Mouse (Mus musculus) layer of hippocampus, adult 9-10 months (tissue): ENCODE data around the gene Myo9a.

Source experiments
- DNase-seq: peaks from one replicate; pipeline ENCODE4 v3.0.0; 2022; ENCODE audit warnings: low spot score

Myo9a gene

GRCm38 (mm10) chr9:59750267-59751065 lies at the start of gene Myo9a, which contains the start of gene Senp8:
Gene Myo9a, plus strand, starts transcription at chr9:59750896.
Gene Senp8, minus strand, starts transcription at chr9:59750710.
- peak; percentile 97 for DNase-seq

DNA sequence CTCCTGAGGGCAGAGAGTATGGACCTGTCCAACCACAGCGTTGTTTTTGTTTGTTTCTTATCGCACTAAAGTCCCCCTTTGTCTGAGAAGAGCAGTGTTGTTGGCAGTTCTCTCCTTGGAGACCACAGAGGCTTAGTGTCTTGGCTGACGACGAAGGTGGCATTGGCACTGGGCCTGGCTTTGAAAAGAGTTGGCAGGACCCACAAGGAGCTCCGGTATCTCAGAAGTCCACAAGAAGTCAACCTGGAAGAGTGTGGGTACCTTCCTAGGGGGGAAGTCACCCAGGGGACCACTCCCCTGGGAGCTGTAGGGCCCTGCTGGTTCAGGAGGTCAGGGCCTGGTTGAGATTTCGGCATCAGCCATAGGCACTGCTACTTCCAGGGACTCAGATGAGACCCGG lies 49.6 kb upstream of the Myo9a start:
- no peak for DNase-seq

DNA sequence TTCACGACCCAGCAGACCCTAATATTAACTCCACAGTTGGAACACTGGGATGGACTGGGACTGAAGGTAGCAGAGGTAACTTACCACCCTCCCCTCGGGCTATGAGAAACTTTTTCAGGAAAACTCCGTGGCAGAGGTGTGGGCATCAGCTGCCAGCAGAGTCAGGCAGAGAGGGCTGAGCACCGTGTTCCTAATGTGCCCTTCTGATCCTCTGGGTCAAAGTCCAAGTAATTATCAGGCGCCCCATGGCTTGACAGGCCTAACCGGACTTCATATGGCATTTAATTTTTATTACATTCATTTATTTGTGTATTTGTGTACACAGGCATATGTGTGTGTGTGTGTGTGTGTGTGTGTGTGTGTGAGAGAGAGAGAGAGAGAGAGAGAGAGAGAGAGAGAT lies 47.6 kb upstream of the Myo9a start:
- DNase-seq, result no peak

DNA sequence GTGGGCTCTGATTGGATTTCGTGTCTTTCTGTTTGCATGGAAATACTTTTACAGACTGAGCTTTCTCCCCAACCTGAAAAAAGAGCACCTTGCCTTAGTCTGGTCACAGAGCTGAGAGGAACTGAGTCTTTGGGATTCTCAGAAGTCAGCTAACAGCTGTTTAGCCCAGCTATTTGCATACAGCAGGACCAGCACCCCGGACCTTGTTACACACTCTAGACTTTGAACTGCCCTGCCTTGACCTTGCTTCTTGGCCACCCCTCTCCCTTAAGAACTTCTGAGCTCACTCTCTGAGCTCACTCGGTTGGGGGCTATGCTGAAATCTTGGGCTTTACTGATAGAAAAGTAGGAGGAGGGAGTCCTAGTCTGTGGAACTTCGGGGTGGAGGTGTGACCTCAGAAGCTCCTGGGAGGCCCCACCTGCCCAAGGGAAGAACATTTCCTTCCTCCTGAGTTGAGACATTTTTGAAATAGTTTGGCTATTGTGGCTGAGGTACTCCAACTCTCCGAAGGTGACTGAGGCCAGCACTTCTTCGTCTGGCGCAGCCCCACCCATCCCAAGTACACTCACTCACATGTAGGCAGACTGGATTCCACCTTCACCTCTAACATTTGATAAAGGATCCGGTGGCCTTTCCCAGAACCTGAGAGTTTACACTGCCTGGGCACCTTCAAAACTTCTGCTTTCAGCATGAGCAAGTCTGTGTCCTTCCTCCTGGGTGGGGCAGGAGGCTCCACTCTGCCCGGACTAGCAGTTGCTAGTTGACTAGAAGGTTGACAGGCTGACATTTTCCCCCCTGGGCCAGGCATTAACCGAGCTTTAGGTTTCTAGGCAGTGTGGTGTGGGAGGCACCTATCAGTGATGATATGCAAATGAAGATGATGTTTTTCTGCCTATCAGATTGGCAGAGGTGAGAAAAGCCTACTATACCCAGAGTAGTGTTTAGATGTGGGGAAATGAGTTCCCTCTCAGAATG lies 43.6 kb upstream of the Myo9a start:
- no peak for DNase-seq

DNA sequence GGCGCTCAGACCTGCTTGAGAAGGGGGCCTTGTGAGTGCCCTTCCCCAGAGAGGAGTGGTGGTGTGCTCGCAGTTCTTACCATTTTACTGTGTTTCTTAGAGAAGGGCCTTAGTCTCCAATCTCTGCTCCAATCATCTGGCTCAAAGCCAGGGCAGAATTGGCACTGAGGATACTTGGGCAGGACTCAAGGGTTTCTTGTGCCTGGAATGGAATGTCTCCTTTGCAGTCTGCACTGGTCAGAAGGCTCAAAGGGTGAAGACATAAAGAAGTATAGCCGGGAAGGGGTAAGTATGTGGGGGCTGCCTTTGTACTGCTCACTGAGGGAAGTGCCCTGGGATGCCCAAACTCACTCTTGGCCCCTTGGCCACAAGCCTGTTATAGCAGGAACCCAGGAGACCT lies 41.5 kb upstream of the Myo9a start:
- DNase-seq, result no peak

DNA sequence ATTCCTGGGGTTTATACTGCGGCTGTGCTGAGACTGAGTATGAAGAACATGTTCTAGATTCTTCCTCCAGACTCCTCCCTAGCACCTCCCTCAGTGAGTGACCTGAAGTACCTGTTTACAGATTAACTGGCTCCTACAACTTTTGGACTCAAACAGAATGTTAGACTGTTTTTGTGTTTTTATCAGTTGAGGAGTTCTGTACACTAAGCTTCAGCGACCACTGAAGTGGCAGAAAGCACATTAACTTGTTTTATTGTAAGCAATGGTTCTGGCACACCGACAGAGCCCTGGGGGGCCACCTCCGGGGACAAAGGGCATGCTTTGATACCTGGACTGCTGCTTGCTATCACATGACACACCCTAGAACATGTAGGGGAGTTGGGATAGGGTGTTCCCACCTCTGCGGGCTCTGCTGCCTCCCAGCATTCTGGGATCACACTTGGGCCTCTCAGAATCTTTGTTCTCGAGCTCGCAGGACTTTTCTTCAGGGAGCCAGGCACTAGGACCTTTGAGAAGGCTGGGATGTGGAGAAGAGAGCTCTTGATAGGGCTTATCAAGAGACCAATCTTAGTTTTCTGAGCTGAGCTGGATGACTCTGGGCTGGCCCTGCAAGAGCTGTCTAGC lies 34.3 kb upstream of the Myo9a start:
- DNase-seq, result no peak

GRCm38 (mm10) chr9:59718237-59718636 lies 32.5 kb upstream of the Myo9a start:
- no peak for DNase-seq

- DNase-seq, result no peak
Measured at GRCm38 (mm10) chr9:59721144-59721543, 29.6 kb upstream of the Myo9a start.

- DNase-seq, result peak; percentile 65
Measured at GRCm38 (mm10) chr9:59723096-59723657, 27.5 kb upstream of the Myo9a start.

DNA sequence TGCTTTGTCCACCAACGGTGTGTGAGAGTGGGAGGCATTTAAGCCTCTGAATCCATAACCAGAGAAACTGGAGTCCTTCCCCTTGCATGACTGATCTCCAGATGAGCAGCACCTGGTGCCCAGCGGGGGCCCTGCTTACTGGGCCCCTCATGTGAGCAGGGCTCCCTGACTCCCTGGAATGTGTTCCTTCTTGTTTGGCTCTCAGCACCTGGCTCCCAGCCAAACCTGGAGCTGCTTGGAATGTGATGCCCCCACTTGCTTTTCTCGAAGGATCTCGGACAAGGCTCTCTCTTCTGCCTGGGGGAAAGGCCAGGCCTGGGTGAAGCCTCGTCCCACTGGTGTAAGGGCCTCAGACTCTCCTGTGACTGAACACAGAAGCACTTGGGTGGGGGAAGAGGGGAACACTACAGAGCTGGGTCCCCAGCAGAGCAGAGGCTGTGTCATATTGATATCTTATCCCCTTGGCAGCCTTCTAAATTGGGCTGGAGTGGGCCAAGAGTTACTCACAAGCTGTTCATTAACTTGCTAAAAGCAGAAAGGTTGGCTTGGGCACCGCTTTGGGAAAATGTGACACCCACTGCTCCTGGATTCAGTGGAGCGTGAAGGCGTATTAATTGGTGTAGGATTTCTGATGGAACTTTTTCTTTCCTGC lies 26.8 kb upstream of the Myo9a start:
- DNase-seq, result peak; percentile 31

GRCm38 (mm10) chr9:59725515-59725914 lies 25.2 kb upstream of the Myo9a start:
- DNase-seq, result no peak

GRCm38 (mm10) chr9:59727569-59728286 lies 23.0 kb upstream of the Myo9a start:
- no peak for DNase-seq

GRCm38 (mm10) chr9:59731136-59731535 lies 19.6 kb upstream of the Myo9a start:
- no peak for DNase-seq

GRCm38 (mm10) chr9:59733075-59733474 lies 17.6 kb upstream of the Myo9a start:
- DNase-seq, result no peak

GRCm38 (mm10) chr9:59735394-59735793 lies 15.3 kb upstream of the Myo9a start:
- DNase-seq, result no peak

GRCm38 (mm10) chr9:59740593-59740992 lies 10.1 kb upstream of the Myo9a start:
- no peak for DNase-seq

- no peak for DNase-seq
Measured at GRCm38 (mm10) chr9:59743903-59744302, 6.8 kb upstream of the Myo9a start.

DNA sequence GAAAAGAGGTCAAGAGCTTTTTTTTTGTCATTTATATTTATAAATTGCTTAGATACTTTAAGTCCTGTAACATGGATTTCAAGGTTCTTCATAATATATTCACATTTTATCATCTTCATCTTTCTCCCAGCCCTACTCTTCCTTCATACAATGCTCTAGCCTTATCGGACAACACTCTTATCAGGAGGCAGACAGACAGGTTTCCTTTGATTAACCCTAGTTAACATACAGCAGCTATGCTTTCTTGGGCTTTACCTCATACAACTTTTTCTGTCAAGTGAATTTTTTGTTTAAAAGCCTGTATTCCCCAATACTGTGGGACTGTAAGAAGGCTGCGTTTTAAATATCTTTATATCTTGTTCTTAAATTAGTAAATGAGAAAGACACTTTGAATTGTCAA lies 2.3 kb upstream of the Myo9a start:
- no peak for DNase-seq

DNA sequence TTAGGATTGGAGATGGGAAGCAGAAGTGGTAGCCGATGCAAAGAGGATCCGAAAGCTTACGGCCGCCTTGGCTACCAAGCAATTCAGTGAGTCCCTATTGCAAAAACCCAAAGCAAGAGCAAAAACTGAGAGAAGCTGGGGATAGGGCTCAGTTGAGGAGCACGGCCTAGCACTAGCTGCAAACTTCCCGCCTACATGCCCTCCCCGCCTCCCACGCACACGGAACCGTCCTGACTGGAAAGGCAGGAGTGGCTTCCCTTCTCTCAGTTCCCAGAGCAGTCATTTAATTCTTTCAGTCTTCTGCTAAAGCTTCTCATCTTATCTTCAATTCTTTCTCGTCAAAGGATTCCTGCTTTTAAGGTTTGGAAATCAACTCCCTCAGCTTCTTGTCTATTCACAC lies 1.7 kb upstream of the Myo9a start:
- DNase-seq, result no peak

DNA sequence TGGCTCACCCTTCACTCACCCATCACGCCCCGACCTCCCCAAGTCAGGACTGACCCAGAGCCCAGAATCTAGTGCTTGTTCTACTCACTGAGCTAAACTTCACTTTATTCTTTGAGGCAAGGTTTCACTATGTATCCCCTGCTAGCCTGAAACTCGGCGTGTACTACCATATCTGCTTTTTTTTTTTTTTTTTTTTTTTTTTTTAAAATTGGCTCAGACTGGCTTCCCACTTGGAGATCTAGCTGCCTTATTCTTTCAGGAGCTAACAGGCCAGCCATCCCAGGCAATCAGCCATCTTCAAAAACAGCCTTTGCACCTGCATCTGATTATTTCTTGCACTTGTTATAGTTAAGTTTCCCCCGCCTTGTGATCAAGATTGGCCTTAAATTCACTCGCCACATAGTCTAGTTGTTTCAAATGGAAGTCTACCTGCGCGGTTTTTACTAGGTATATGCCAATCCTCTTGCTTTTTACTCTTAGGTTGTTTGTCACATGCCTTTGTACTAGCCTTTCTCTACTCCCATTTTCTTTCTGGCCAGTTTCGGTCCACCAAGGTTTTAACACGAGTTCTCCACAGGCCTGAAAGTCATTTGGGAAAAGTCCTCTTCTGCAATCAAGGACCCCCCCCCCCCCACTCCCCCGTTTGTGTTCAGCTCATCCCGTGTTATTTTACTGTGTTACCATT lies 973 bp upstream of the Myo9a start:
- no peak for DNase-seq
